Mouse (Mus musculus) megakaryocyte-erythroid progenitor cell, adult 5-6 weeks (primary cell): Measurements from ENCODE around the gene Wdr82. TPM values are rescaled to one million over a fixed set of nuclear protein-coding genes. Genes with fewer than 3 reads are reported as not detected.

ENCODE experiments used
- ATAC-seq: replicated peaks from 2 replicates; pipeline ENCODE4 v1.8.0; 2016; ENCODE audit warnings: mild to moderate bottlenecking, inconsistent platforms; ENCODE audit not compliant: severe bottlenecking, poor library complexity, low FRiP score, low TSS enrichment
- total RNA-seq, 2 experiments: library from RNA; stranded (forward) in 1 of 2; stranded (reverse) in 1 of 2; fragments of 200-1000, 215-1000 nt in 1 of 2; fragments of >200 nt in 1 of 2; fragmentation: Nextera tagmentation in 1 of 2; gene quantifications; 2 replicates each; pipeline ENCODE4 v1.2.3; 2014 to 2017

Gene Wdr82
- total RNA-seq, 2 experiments from 2014 or later: 65.2 to 89.2 TPM

GRCm38 (mm10) chr9:106215341-106216125, 44.8 kb downstream of the Wdr82 start:
- no peak for ATAC-seq

GRCm38 (mm10) chr9:106216971-106217370, 46.2 kb downstream of the Wdr82 start:
- ATAC-seq: no peak

- ATAC-seq: no peak
Measured at GRCm38 (mm10) chr9:106220894-106221523, 50.3 kb downstream of the Wdr82 start.

GRCm38 (mm10) chr9:106222261-106222851, 51.6 kb downstream of the Wdr82 start, which contains the start of gene Tlr9:
Gene Tlr9 (plus strand): TSS chr9:106222598.
- ATAC-seq: no peak

- ATAC-seq: no peak
Measured at GRCm38 (mm10) chr9:106222994-106223393, 52.3 kb downstream of the Wdr82 start.

- no peak for ATAC-seq
Measured at GRCm38 (mm10) chr9:106225469-106226150, 54.9 kb downstream of the Wdr82 start.

GRCm38 (mm10) chr9:106226151-106226682, 55.5 kb downstream of the Wdr82 start:
- ATAC-seq: peak; percentile 72

- peak; percentile 57 for ATAC-seq
Measured at GRCm38 (mm10) chr9:106227790-106228429, 57.2 kb downstream of the Wdr82 start.

- no peak for ATAC-seq
Measured at GRCm38 (mm10) chr9:106230051-106230733, 59.5 kb downstream of the Wdr82 start.

GRCm38 (mm10) chr9:106230734-106231106, 60.0 kb downstream of the Wdr82 start:
- 0 out of 2 replicates have a peak, but pooled peaks have one; percentile 14 for ATAC-seq

- ATAC-seq: no peak
Measured at GRCm38 (mm10) chr9:106231220-106231619, 60.5 kb downstream of the Wdr82 start.

- no peak for ATAC-seq
Measured at GRCm38 (mm10) chr9:106231816-106232215, 61.1 kb downstream of the Wdr82 start.

GRCm38 (mm10) chr9:106232956-106233355, 62.2 kb downstream of the Wdr82 start:
- ATAC-seq: no peak

GRCm38 (mm10) chr9:106233953-106234352, 63.2 kb downstream of the Wdr82 start:
- no peak for ATAC-seq

GRCm38 (mm10) chr9:106235194-106235830, 64.6 kb downstream of the Wdr82 start:
- no peak for ATAC-seq

- ATAC-seq: no peak
Measured at GRCm38 (mm10) chr9:106236156-106236817, 65.6 kb downstream of the Wdr82 start.

GRCm38 (mm10) chr9:106236818-106237211, 66.1 kb downstream of the Wdr82 start:
- ATAC-seq: no peak

GRCm38 (mm10) chr9:106237401-106237800, 66.7 kb downstream of the Wdr82 start:
- no peak for ATAC-seq
